Mouse (Mus musculus) bone marrow macrophage, adult 2 months (primary cell): ENCODE data around the gene Erc1. TPM values are rescaled to one million over a fixed set of nuclear protein-coding genes. Genes with fewer than 3 reads are reported as not detected.
A peak's percentile ranks its signal among the peaks of the same experiment; 100 is the strongest.
"Not testable (repeated sequence)": the region's sequence is repeated elsewhere in the genome, so short reads cannot be mapped to it uniquely, and the experiment has no call there.

Source experiments
- H3K27ac ChIP-seq: 2 replicates; pipeline ENCODE4 v1.5.1; 2012; ENCODE audit warnings: low read depth, low read length; ENCODE audit not compliant: insufficient read depth
- H3K4me1 ChIP-seq: 2 replicates; pipeline ENCODE4 v1.6.1; 2012; ENCODE audit warnings: low read length; ENCODE audit not compliant: control insufficient read depth, insufficient read depth
- H3K4me3 ChIP-seq: 2 replicates; pipeline ENCODE4 v1.5.1; 2012; ENCODE audit warnings: mild to moderate bottlenecking, low read length, moderate library complexity; ENCODE audit not compliant: insufficient read depth
- CTCF ChIP-seq: IDR thresholded peaks from 2 replicates; pipeline ENCODE4 v1.5.1; 2012; ENCODE audit warnings: low read depth, mild to moderate bottlenecking, low read length, moderate library complexity
- POLR2A ChIP-seq: IDR thresholded peaks from 2 replicates; pipeline ENCODE4 v1.6.1; 2012; ENCODE audit warnings: mild to moderate bottlenecking, low read depth, low read length, borderline replicate concordance
- polyA plus RNA-seq: library from polyadenylated mRNA; stranded (reverse); fragments of >200 nt; gene quantifications from 2 replicates; pipeline ENCODE4 v1.2.4, GENCODE M21; 2012; ENCODE audit not compliant: missing spikeins, insufficient read depth, insufficient read length

The Erc1 gene
- polyA plus RNA-seq, 1 experiment = 9.9 TPM

- peak overlapping the region; percentile 75 for H3K27ac ChIP-seq
- TF ChIP-seq POLR2A (no peak), CTCF (no peak)
- H3K4me1 ChIP-seq = peaks cover 10% of the 10 kb centered on the region; the same call in 1 of the 2 replicates
- H3K4me3 ChIP-seq = peak overlapping the region; percentile 92
Measured at GRCm38 (mm10) chr6:119848696-119849347, 855 bp upstream of the Erc1 start.

GRCm38 (mm10) chr6:119847518-119848033 is 391 bp downstream of the Erc1 start:
- Histone ChIP-seq H3K27ac (peak overlapping the region; percentile 30; the same call in 1 of the 2 replicates), H3K4me3 (peak overlapping the region; percentile 92), H3K4me1 (peaks cover 10% of the 10 kb centered on the region; the same call in 1 of the 2 replicates)
- TF ChIP-seq POLR2A = no peak
- no peak for TF ChIP-seq CTCF

GRCm38 (mm10) chr6:119846751-119847517 is 1.0 kb downstream of the Erc1 start:
- Histone ChIP-seq H3K27ac (no peak overlapping the region), H3K4me1 (peaks cover 10% of the 10 kb centered on the region; the same call in 1 of the 2 replicates), H3K4me3 (peak overlapping the region; percentile 92)
- no peak for TF ChIP-seq CTCF
- TF ChIP-seq POLR2A = no peak

GRCm38 (mm10) chr6:119829951-119830350 is 18.0 kb downstream of the Erc1 start:
- no peak overlapping the region for H3K4me3 ChIP-seq
- TF ChIP-seq POLR2A = no peak
- H3K4me1 ChIP-seq = peaks cover 2% of the 10 kb centered on the region; the same call in 1 of the 2 replicates
- no peak overlapping the region for H3K27ac ChIP-seq

GRCm38 (mm10) chr6:119828165-119828564 is 19.8 kb downstream of the Erc1 start:
- Histone ChIP-seq H3K4me3 (no peak overlapping the region), H3K27ac (no peak overlapping the region), H3K4me1 (peaks cover 2% of the 10 kb centered on the region; the same call in 1 of the 2 replicates)
- TF ChIP-seq POLR2A (no peak), CTCF (no peak)

- no peak for TF ChIP-seq POLR2A
- no peak for TF ChIP-seq CTCF
- no peak overlapping the region for H3K27ac ChIP-seq
- peaks cover 2% of the 10 kb centered on the region; the same call in 1 of the 2 replicates for H3K4me1 ChIP-seq
- H3K4me3 ChIP-seq = no peak overlapping the region
Measured at GRCm38 (mm10) chr6:119826701-119827100, 21.3 kb downstream of the Erc1 start.

- Histone ChIP-seq H3K4me1 (no peaks in the 10 kb centered on the region), H3K4me3 (no peak overlapping the region), H3K27ac (no peak overlapping the region)
- TF ChIP-seq CTCF (no peak), POLR2A (no peak)
Measured at GRCm38 (mm10) chr6:119822216-119822615, 25.8 kb downstream of the Erc1 start.

GRCm38 (mm10) chr6:119821158-119821557 is 26.8 kb downstream of the Erc1 start:
- no peaks in the 10 kb centered on the region for H3K4me1 ChIP-seq
- no peak for TF ChIP-seq CTCF
- no peak overlapping the region for H3K4me3 ChIP-seq
- H3K27ac ChIP-seq = no peak overlapping the region

- Histone ChIP-seq H3K4me3 (no peak overlapping the region), H3K27ac (no peak overlapping the region), H3K4me1 (0 out of 2 replicates have a peak, but pooled peaks cover 5% of the 10 kb centered on the region)
- TF ChIP-seq POLR2A = no peak
- TF ChIP-seq CTCF = no peak
Measured at GRCm38 (mm10) chr6:119818541-119818940, 29.4 kb downstream of the Erc1 start.

GRCm38 (mm10) chr6:119815426-119815825 is 32.5 kb downstream of the Erc1 start:
- TF ChIP-seq POLR2A (no peak), CTCF (no peak)
- Histone ChIP-seq H3K4me1 (peaks cover 11% of the 10 kb centered on the region), H3K27ac (no peak overlapping the region), H3K4me3 (no peak overlapping the region)

- not testable (repeated sequence) for H3K27ac ChIP-seq, H3K4me3 ChIP-seq
- peaks cover 20% of the 10 kb centered on the region for H3K4me1 ChIP-seq
Measured at GRCm38 (mm10) chr6:119813055-119813454, 34.9 kb downstream of the Erc1 start.
